8 mouse cellular contexts compared by ENCODE assay signal in genomic region chr15:83562626-83563270, GRCm38 (mm10). TPM values are rescaled to one million over a fixed set of nuclear protein-coding genes. Genes with fewer than 3 reads are reported as not detected.
A peak's percentile ranks its signal among the peaks of the same experiment; 100 is the strongest.
DNase-seq lines count a peak whose midpoint lies in the region; ATAC-seq and TF ChIP-seq lines count a peak whose summit lies in the region.

No protein-coding gene starts in this region.

- H3K9me3 ChIP-seq in heart, embryonic 11.5 days (replicated peaks; ENCODE audit: control insufficient read depth, low read length), result no peaks in the 10 kb centered on the region
- no peaks in the 10 kb centered on the region for H3K9me3 ChIP-seq in kidney, embryonic 14.5 days (ENCODE audit: control insufficient read depth, low read length)

- H3K4me2 ChIP-seq in heart, embryonic 11.5 days, result peak overlapping the region; percentile 83
- peak overlapping the region; percentile 70 for H3K4me2 ChIP-seq in kidney, embryonic 14.5 days (replicated peaks; ENCODE audit: low read depth, low read length)
- peak overlapping the region; percentile 84 for H3K4me2 ChIP-seq in myocyte (ENCODE audit: low read depth)

- peak; percentile 56 to 87 for DNase-seq in urinary bladder, adult 18-20 months (ENCODE audit: low spot score in 2 of 2)
- no peak for DNase-seq in urinary bladder, postnatal 10 days (ENCODE audit: low spot score)
- peak; percentile 91 for DNase-seq in liver, adult 2 months (ENCODE audit: extremely low read depth, low read depth, low spot score)
- peak; percentile 73 for DNase-seq in splenic B cell, adult 2 months (ENCODE audit: low read depth, low spot score)

- H3K4me3 ChIP-seq in heart, embryonic 11.5 days (ENCODE audit: low read depth, low read length), result peak overlapping the region; percentile 58; the same call in 1 of the 2 replicates
- peak overlapping the region; percentile 49; the same call in 1 of the 2 replicates for H3K4me3 ChIP-seq in kidney, embryonic 14.5 days (ENCODE audit: low read length)
- peak overlapping the region; percentile 10; the same call in 1 of the 2 replicates for H3K4me3 ChIP-seq in liver, adult 2 months (ENCODE audit: insufficient read depth, low read depth, low read length)
- H3K4me3 ChIP-seq in myocyte, result peak overlapping the region; percentile 96

- peaks cover 8% of the 10 kb centered on the region; the same call in 1 of the 2 replicates for H3K4me1 ChIP-seq in heart, embryonic 11.5 days (ENCODE audit: control insufficient read depth, insufficient read depth, low read length)
- H3K4me1 ChIP-seq in kidney, embryonic 14.5 days (ENCODE audit: control insufficient read depth, insufficient read depth, low read length), result no peaks in the 10 kb centered on the region
- H3K4me1 ChIP-seq in liver, adult 2 months (ENCODE audit: control insufficient read depth, insufficient read depth, low read length), result peaks cover 6% of the 10 kb centered on the region

- peak overlapping the region; percentile 58 for H3ac ChIP-seq in myocyte (ENCODE audit: control insufficient read depth, insufficient read length)

- TF ChIP-seq CTCF in liver, adult 2 months (IDR thresholded peaks at IDR 0.05; ENCODE audit: low read depth, low read length), result no peak

- WGBS in heart, embryonic 11.5 days (ENCODE audit: insufficient replicate concordance), result 28% methylated on average over 15 of the region's 15 CpGs
- WGBS in kidney, embryonic 14.5 days, result 35% methylated on average over 15 of the region's 15 CpGs
- 25% methylated on average over 15 of the region's 15 CpGs for WGBS in liver, adult 2 months

- no peaks in the 10 kb centered on the region for H3K27me3 ChIP-seq in heart, embryonic 11.5 days (ENCODE audit: control insufficient read depth, insufficient read depth, low read length)
- no peaks in the 10 kb centered on the region for H3K27me3 ChIP-seq in kidney, embryonic 14.5 days (ENCODE audit: control insufficient read depth, insufficient read depth, low read length)
- H3K27me3 ChIP-seq in liver, adult 2 months (ENCODE audit: control insufficient read depth, insufficient read depth, low read length), result no peaks in the 10 kb centered on the region
- no peaks in the 10 kb centered on the region for H3K27me3 ChIP-seq in myocyte (ENCODE audit: control insufficient read depth, insufficient read depth, insufficient read length)
- H3K27me3 ChIP-seq in splenic B cell, adult 2 months (ENCODE audit: control insufficient read depth, insufficient read depth, low read length, poor library complexity, severe bottlenecking), result no peaks in the 10 kb centered on the region

- no peak overlapping the region for H3K27ac ChIP-seq in heart, embryonic 11.5 days (ENCODE audit: low read depth, low read length)
- H3K27ac ChIP-seq in kidney, embryonic 14.5 days (ENCODE audit: low read depth, low read length), result no peak overlapping the region; the same call in 1 of the 2 replicates
- H3K27ac ChIP-seq in liver, adult 2 months (replicated peaks; ENCODE audit: insufficient read depth, low read depth, low read length), result peak overlapping the region; percentile 35; the same call in 1 of the 2 replicates

- H3K79me2 ChIP-seq in liver, adult 2 months (ENCODE audit: control insufficient read depth, insufficient read depth, low read length), result peaks cover 16% of the 10 kb centered on the region; the same call in 1 of the 2 replicates
- peaks cover 29% of the 10 kb centered on the region for H3K79me2 ChIP-seq in myocyte (ENCODE audit: control insufficient read depth, insufficient read depth)

- H3K36me3 ChIP-seq in heart, embryonic 11.5 days (ENCODE audit: control insufficient read depth, insufficient read depth, low read length), result no peaks in the 10 kb centered on the region
- H3K36me3 ChIP-seq in kidney, embryonic 14.5 days (ENCODE audit: control insufficient read depth, insufficient read depth, low read length), result no peaks in the 10 kb centered on the region
- H3K36me3 ChIP-seq in liver, adult 2 months (ENCODE audit: control insufficient read depth, insufficient read depth, low read length), result no peaks in the 10 kb centered on the region
- no peaks in the 10 kb centered on the region for H3K36me3 ChIP-seq in myocyte (ENCODE audit: control insufficient read depth, insufficient read depth)
- H3K36me3 ChIP-seq in splenic B cell, adult 2 months (ENCODE audit: control insufficient read depth, insufficient read depth, low read length, poor library complexity, severe bottlenecking), result no peaks in the 10 kb centered on the region

- no peak for TF ChIP-seq POLR2A in liver, adult 2 months (IDR thresholded peaks at IDR 0.05; ENCODE audit: extremely low read depth, insufficient read depth, low read length)
- peak; percentile 23 for TF ChIP-seq POLR2A in myocyte (IDR thresholded peaks at IDR 0.05; ENCODE audit: insufficient read length, low read depth)

- no peak overlapping the region for H3K9ac ChIP-seq in heart, embryonic 11.5 days (ENCODE audit: low read depth, low read length)
- peak overlapping the region; percentile 53; the same call in 1 of the 2 replicates for H3K9ac ChIP-seq in kidney, embryonic 14.5 days (ENCODE audit: low read depth, low read length)
- peak overlapping the region; percentile 1; the same call in 1 of the 2 replicates for H3K9ac ChIP-seq in liver, adult 2 months (ENCODE audit: low read depth, low read length)

- peak; percentile 34 for ATAC-seq in erythroblast, adult 5-6 weeks (replicated peaks; ENCODE audit: low FRiP score, poor library complexity, severe bottlenecking)
- ATAC-seq in heart, embryonic 11.5 days (replicated peaks; ENCODE audit: insufficient number of reproducible peaks, low FRiP score, low TSS enrichment), result peak; percentile 58; the same call in 1 of the 2 replicates
- 0 out of 2 replicates have a peak, but pooled peaks have one; percentile 48 for ATAC-seq in kidney, embryonic 14.5 days (ENCODE audit: low FRiP score, low TSS enrichment)

TF ChIP-seq in myocyte, 11 proteins besides CTCF, POLR2A, EP300 and RAD21 (continues in another document):
- TF ChIP-seq POLR2AphosphoS2 (IDR thresholded peaks at IDR 0.05; ENCODE audit: insufficient read length, low read depth) (no peak), E2F4 (IDR thresholded peaks at IDR 0.05; ENCODE audit: insufficient read depth) (no peak), USF1 (IDR thresholded peaks at IDR 0.05; ENCODE audit: low read depth) (no peak), MYOG (IDR thresholded peaks at IDR 0.05; ENCODE audit: control insufficient read depth in 1 of 3, insufficient read depth in 1 of 3, insufficient read length in 2 of 3, low read depth in 2 of 3) (no peak), MYOD1 (IDR thresholded peaks at IDR 0.05; ENCODE audit: control insufficient read depth in 1 of 3, insufficient read length in 2 of 3, low read depth in 2 of 3) (no peak), CEBPB (IDR thresholded peaks at IDR 0.05; ENCODE audit: insufficient read depth, poor library complexity, severe bottlenecking) (no peak), TCF3 (IDR thresholded peaks at IDR 0.05; ENCODE audit: insufficient read length, low read depth) (no peak), TCF12 (IDR thresholded peaks at IDR 0.05; ENCODE audit: insufficient read depth, poor library complexity, severe bottlenecking) (no peak), REST (IDR thresholded peaks at IDR 0.05; ENCODE audit: insufficient read depth, insufficient read length) (no peak)

RNA-seq across cellular contexts. Expression of gene Tspo, which starts 0.6 kb away (rescaled TPM):
- total RNA-seq in erythroblast, adult 5-6 weeks (2015; ENCODE audit: low replicate concordance), result 51.5 and 85.9 TPM in 2 replicates
- total RNA-seq in erythroblast, adult 5-6 weeks (2017; ENCODE audit: low replicate concordance), result 51.9 and 74.4 TPM in 2 replicates
- polyA plus RNA-seq in heart, embryonic 11.5 days (2014; fragmentation: Nextera tagmentation; extraction: Ambion mirVana), result 129 and 136 TPM in 2 replicates
- polyA plus RNA-seq in kidney, embryonic 14.5 days (2014; fragmentation: Nextera tagmentation; extraction: Ambion mirVana), result 57.8 and 60.7 TPM in 2 replicates
- total RNA-seq in liver, adult 2 months (2014; rRNA removed), result 99.9 and 123 TPM in 2 replicates
- polyA plus RNA-seq in liver, adult 2 months (2012; rRNA removed), result 206 and 283 TPM in 2 replicates
- 937 TPM for polyA plus RNA-seq in myocyte (2012; fragmentation: generic; extraction: Trizol)

RNA-seq across cellular contexts. Expression of gene Mcat, which starts 0.8 kb away (rescaled TPM):
- total RNA-seq in erythroblast, adult 5-6 weeks (2015; ENCODE audit: low replicate concordance), result 0.38 TPM in 1 of 2 replicates, not detected in the other
- total RNA-seq in erythroblast, adult 5-6 weeks (2017; ENCODE audit: low replicate concordance), result 3.1 and 4.3 TPM in 2 replicates
- 28.3 and 30.3 TPM in 2 replicates for polyA plus RNA-seq in heart, embryonic 11.5 days (2014; fragmentation: Nextera tagmentation; extraction: Ambion mirVana)
- 29.3 and 43.7 TPM in 2 replicates for polyA plus RNA-seq in kidney, embryonic 14.5 days (2014; fragmentation: Nextera tagmentation; extraction: Ambion mirVana)
- 25.9 and 27.9 TPM in 2 replicates for total RNA-seq in liver, adult 2 months (2014; rRNA removed)
- 29.3 and 30.7 TPM in 2 replicates for polyA plus RNA-seq in liver, adult 2 months (2012; rRNA removed)
- 55.9 TPM for polyA plus RNA-seq in myocyte (2012; fragmentation: generic; extraction: Trizol)

RNA-seq across cellular contexts. Expression of gene Ttll12, which starts 32.2 kb away (rescaled TPM):
- total RNA-seq in erythroblast, adult 5-6 weeks (2015; ENCODE audit: low replicate concordance), result 9.4 and 16.1 TPM in 2 replicates
- 5.9 and 9.8 TPM in 2 replicates for total RNA-seq in erythroblast, adult 5-6 weeks (2017; ENCODE audit: low replicate concordance)
- polyA plus RNA-seq in heart, embryonic 11.5 days (2014; fragmentation: Nextera tagmentation; extraction: Ambion mirVana), result 30.4 and 31.1 TPM in 2 replicates
- 34.6 and 42.3 TPM in 2 replicates for polyA plus RNA-seq in kidney, embryonic 14.5 days (2014; fragmentation: Nextera tagmentation; extraction: Ambion mirVana)
- total RNA-seq in liver, adult 2 months (2014; rRNA removed), result 4.9 and 6.5 TPM in 2 replicates
- polyA plus RNA-seq in liver, adult 2 months (2012; rRNA removed), result 11.2 and 11.8 TPM in 2 replicates
- polyA plus RNA-seq in myocyte (2012; fragmentation: generic; extraction: Trizol), result 69.6 TPM

RNA-seq across cellular contexts. Expression of gene Bik, which starts 36.1 kb away (rescaled TPM):
- total RNA-seq in erythroblast, adult 5-6 weeks (2015; ENCODE audit: low replicate concordance), result not detected in 2 replicates
- 0.84 TPM in 1 of 2 replicates, not detected in the other for total RNA-seq in erythroblast, adult 5-6 weeks (2017; ENCODE audit: low replicate concordance)
- polyA plus RNA-seq in heart, embryonic 11.5 days (2014; fragmentation: Nextera tagmentation; extraction: Ambion mirVana), result 31.5 and 33.0 TPM in 2 replicates
- polyA plus RNA-seq in kidney, embryonic 14.5 days (2014; fragmentation: Nextera tagmentation; extraction: Ambion mirVana), result 12.3 and 12.6 TPM in 2 replicates
- 7.0 and 9.3 TPM in 2 replicates for total RNA-seq in liver, adult 2 months (2014; rRNA removed)
- polyA plus RNA-seq in liver, adult 2 months (2012; rRNA removed), result 6.3 and 7.8 TPM in 2 replicates
- polyA plus RNA-seq in myocyte (2012; fragmentation: generic; extraction: Trizol), result 1.3 TPM

RNA-seq across cellular contexts. Expression of gene Ttll1, which starts 52.1 kb away (rescaled TPM):
- 8.4 and 8.5 TPM in 2 replicates for total RNA-seq in erythroblast, adult 5-6 weeks (2015; ENCODE audit: low replicate concordance)
- 1.8 and 8.3 TPM in 2 replicates for total RNA-seq in erythroblast, adult 5-6 weeks (2017; ENCODE audit: low replicate concordance)
- polyA plus RNA-seq in heart, embryonic 11.5 days (2014; fragmentation: Nextera tagmentation; extraction: Ambion mirVana), result 18.7 and 20.4 TPM in 2 replicates
- polyA plus RNA-seq in kidney, embryonic 14.5 days (2014; fragmentation: Nextera tagmentation; extraction: Ambion mirVana), result 14.8 and 19.8 TPM in 2 replicates
- total RNA-seq in liver, adult 2 months (2014; rRNA removed), result 1.0 and 1.3 TPM in 2 replicates
- 2.1 and 2.2 TPM in 2 replicates for polyA plus RNA-seq in liver, adult 2 months (2012; rRNA removed)
- 47.7 TPM for polyA plus RNA-seq in myocyte (2012; fragmentation: generic; extraction: Trizol)

Comparison
In these comparisons a context has a peak if more than half of its experiments do, and no peak if none do; other contexts are left out.
1. H3K4me3 ChIP-seq: peak in every context shown above with its lines; median percentile 96 in myocyte; 58 in heart, embryonic 11.5 days; 49 in kidney, embryonic 14.5 days; 10 in liver, adult 2 months.